In the genomic region with DNA sequence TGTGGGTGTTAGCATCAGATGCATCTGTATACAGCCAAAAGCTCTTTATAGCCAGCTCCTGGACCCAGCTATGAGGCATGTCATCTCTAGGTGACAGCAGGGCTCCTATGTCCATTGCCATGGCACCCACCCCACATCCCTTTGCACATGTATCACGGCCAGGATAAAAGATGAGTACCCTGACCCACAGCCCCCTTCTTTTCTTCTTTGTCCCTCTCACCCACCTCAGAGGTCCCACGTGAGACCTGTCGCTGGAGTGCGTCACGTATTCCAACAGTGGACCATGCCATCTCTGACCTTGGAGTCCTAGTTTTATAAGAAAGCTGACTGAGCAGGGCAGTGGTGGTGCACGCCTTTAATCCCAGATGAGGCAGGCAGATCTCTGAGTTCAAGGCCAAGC, we compare ENCODE assay signal across 14 mouse cellular contexts.
DNase-seq lines count a peak whose midpoint lies in the region.
"Had no signal": no experiment of that assay in that cellular context is flagged by ENCODE, and none has a peak within 500 bp of the region (broad histone marks: within the 10 kb centered on the region; RNA-seq: fewer than 3 reads in every experiment).

No protein-coding gene starts in this region.

- DNase-seq in heart, adult 11 months, result peak; percentile 82
- DNase-seq in heart, adult 9 months (ENCODE audit: low spot score in 2 of 2), result no peak
- peak; percentile 25 for DNase-seq in testis, postnatal 10 days (ENCODE audit: low spot score)
- no peak for DNase-seq in testis, postnatal 14 days (ENCODE audit: low spot score)
- DNase-seq: adrenal gland, adult 2 months; adrenal gland, adult 8-10 months; adrenal gland, postnatal 10 days; adrenal gland, postnatal 14 days; adrenal gland, postnatal 25 days; adrenal gland, postnatal 36 days; B cell, adult 2 months; cerebellum, adult 11 months; cerebellum, adult 11-12 months; cerebellum, adult 18-20 months had no signal

Comparison
In these comparisons a context has a peak if more than half of its experiments do, and no peak if none do; other contexts are left out.
1. DNase-seq: peak in heart, adult 11 months (single experiment) and testis, postnatal 10 days (single experiment); none in heart, adult 9 months (0 of 2) and testis, postnatal 14 days (single experiment).